Comparison of ENCODE assay signal across 16 mouse cellular contexts in genomic region chr6:83147280-83147679, GRCm38 (mm10). TPM values are rescaled to one million over a fixed set of nuclear protein-coding genes. Genes with fewer than 3 reads are reported as not detected.
DNase-seq lines count a peak whose midpoint lies in the region; ATAC-seq and TF ChIP-seq lines count a peak whose summit lies in the region.
"Had no signal": no experiment of that assay in that cellular context is flagged by ENCODE, and none has a peak within 500 bp of the region (broad histone marks: within the 10 kb centered on the region; RNA-seq: fewer than 3 reads in every experiment).

No protein-coding gene starts in this region.

- no peak overlapping the region for H3K9ac ChIP-seq in kidney, postnatal 0 days (ENCODE audit: low read depth, low read length)
- H3K9ac ChIP-seq in limb, embryonic 11.5 days (ENCODE audit: low read length), result no peak overlapping the region
- H3K9ac ChIP-seq: heart, embryonic 13.5 days; intestine, embryonic 15.5 days; liver, embryonic 14.5 days had no signal

- TF ChIP-seq CTCF in gastrocnemius, adult 2 months (IDR thresholded peaks at IDR 0.05), result no peak
- no peak for TF ChIP-seq CTCF in kidney, postnatal 0 days (IDR thresholded peaks at IDR 0.05; ENCODE audit: low read depth)

- WGBS in kidney, postnatal 0 days, result 40% methylated on average over 7 of the region's 7 CpGs
- 67% methylated on average over 7 of the region's 7 CpGs for WGBS in limb, embryonic 11.5 days

- H3K27ac ChIP-seq in gastrocnemius, adult 2 months, result no peak overlapping the region
- no peak overlapping the region for H3K27ac ChIP-seq in kidney, postnatal 0 days
- no peak overlapping the region for H3K27ac ChIP-seq in limb, embryonic 11.5 days (replicated peaks; ENCODE audit: low read depth, low read length)
- H3K27ac ChIP-seq: heart, embryonic 13.5 days; intestine, embryonic 15.5 days; liver, embryonic 14.5 days had no signal

- H3K27me3 ChIP-seq in kidney, postnatal 0 days (ENCODE audit: insufficient read depth, low read length), result no peaks in the 10 kb centered on the region
- H3K27me3 ChIP-seq in limb, embryonic 11.5 days (ENCODE audit: control insufficient read depth, insufficient read depth, low read length), result no peaks in the 10 kb centered on the region
- H3K27me3 ChIP-seq: heart, embryonic 13.5 days; intestine, embryonic 15.5 days had no signal

- no peaks in the 10 kb centered on the region for H3K9me3 ChIP-seq in kidney, postnatal 0 days (replicated peaks; ENCODE audit: low read length)
- H3K9me3 ChIP-seq in limb, embryonic 11.5 days (ENCODE audit: control insufficient read depth, low read length), result no peaks in the 10 kb centered on the region
- H3K9me3 ChIP-seq: heart, embryonic 13.5 days; intestine, embryonic 15.5 days had no signal

- ATAC-seq in kidney, postnatal 0 days (replicated peaks; ENCODE audit: low FRiP score, low read depth), result peak; percentile 33
- no peak for ATAC-seq in limb, embryonic 11.5 days (ENCODE audit: insufficient number of reproducible peaks, low FRiP score, low TSS enrichment, low read depth)
- ATAC-seq: forebrain, embryonic 16.5 days; intestine, embryonic 15.5 days; lung, postnatal 0 days had no signal

- H3K4me2 ChIP-seq in kidney, postnatal 0 days (ENCODE audit: low read length), result no peak overlapping the region
- no peak overlapping the region for H3K4me2 ChIP-seq in limb, embryonic 11.5 days (ENCODE audit: low read depth, severe bottlenecking)
- H3K4me2 ChIP-seq: heart, embryonic 13.5 days; intestine, embryonic 15.5 days had no signal

- no peak overlapping the region for H3K4me3 ChIP-seq in gastrocnemius, adult 2 months
- no peak overlapping the region for H3K4me3 ChIP-seq in kidney, postnatal 0 days (replicated peaks; ENCODE audit: low read depth, low read length)
- no peak overlapping the region for H3K4me3 ChIP-seq in limb, embryonic 11.5 days (ENCODE audit: low read depth, low read length)
- H3K4me3 ChIP-seq: heart, embryonic 13.5 days; intestine, embryonic 15.5 days had no signal

- H3K4me1 ChIP-seq in kidney, postnatal 0 days (replicated peaks; ENCODE audit: insufficient read depth, low read length), result peaks cover 3% of the 10 kb centered on the region; the same call in 1 of the 2 replicates
- peaks cover 8% of the 10 kb centered on the region for H3K4me1 ChIP-seq in limb, embryonic 11.5 days (ENCODE audit: control insufficient read depth, insufficient read depth, low read length)

- peak; percentile 16 for DNase-seq in gastrocnemius, adult 2 months
- no peak for DNase-seq in gastrocnemius, adult 8-10 months (ENCODE audit: low spot score in 2 of 2)
- no peak for DNase-seq in kidney, postnatal 0 days (ENCODE audit: low spot score)
- DNase-seq in kidney, postnatal 14 days, result no peak
- DNase-seq in adrenal gland, adult 8-10 months, result peak; percentile 63
- DNase-seq in limb, embryonic 11.5 days (ENCODE audit: low spot score), result peak; percentile 20
- no peak for DNase-seq in natural killer cell, adult 2 months (ENCODE audit: low spot score in 2 of 2)
- DNase-seq: cerebellum, adult 11-12 months; cerebellum, postnatal 25 days; heart, postnatal 4 days had no signal

- intact Hi-C loops in gastrocnemius, adult 2 months (cut with DNase I), result no loop called here

- peaks cover 13% of the 10 kb centered on the region; the same call in 1 of the 2 replicates for H3K36me3 ChIP-seq in kidney, postnatal 0 days (ENCODE audit: insufficient read depth, low read length)
- H3K36me3 ChIP-seq in limb, embryonic 11.5 days (ENCODE audit: control insufficient read depth, insufficient read depth, low read length), result peaks cover 14% of the 10 kb centered on the region; the same call in 1 of the 2 replicates

RNA-seq across cellular contexts. Expression of gene Wdr54, which starts 8.9 kb away (rescaled TPM):
- 1 to 10 TPM in 1 of 2 experiments, under 1 TPM in 1; 0.84 to 1.1 TPM for total RNA-seq in gastrocnemius, adult 2 months (2021)
- 1 to 10 TPM in 3 of 4 experiments, under 1 TPM in 1; 0.87 to 2.3 (median 1.1) TPM for total RNA-seq in gastrocnemius, adult 8-10 months (2022)
- polyA plus RNA-seq in kidney, postnatal 0 days (2015; fragmentation: Nextera tagmentation; extraction: Ambion mirVana), result 3.5 and 4.2 TPM in 2 replicates
- 1 to 10 TPM; 3.2 to 6.3 (median 5.3) TPM for total RNA-seq in adrenal gland, adult 8-10 months (2022)
- polyA plus RNA-seq in limb, embryonic 11.5 days (2014; fragmentation: Nextera tagmentation; extraction: Ambion mirVana), result 11.5 and 13.7 TPM in 2 replicates
- total RNA-seq: granulocyte monocyte progenitor cell, adult 5-6 weeks had no signal

RNA-seq across cellular contexts. Expression of gene 1700003E16Rik, which starts 8.9 kb away (rescaled TPM):
- total RNA-seq in gastrocnemius, adult 2 months (2021), result under 1 TPM in 1 of 2 experiments, not detected in 1; 0.11 TPM
- under 1 TPM in 2 of 4 experiments, not detected in 2; 0.13 to 0.15 TPM for total RNA-seq in gastrocnemius, adult 8-10 months (2022)
- polyA plus RNA-seq in kidney, postnatal 0 days (2015; fragmentation: Nextera tagmentation; extraction: Ambion mirVana), result 1.3 and 1.6 TPM in 2 replicates
- 1 to 10 TPM; 1.2 to 2.6 (median 1.9) TPM for total RNA-seq in adrenal gland, adult 8-10 months (2022)
- 0.58 and 1.1 TPM in 2 replicates for polyA plus RNA-seq in limb, embryonic 11.5 days (2014; fragmentation: Nextera tagmentation; extraction: Ambion mirVana)
- total RNA-seq: granulocyte monocyte progenitor cell, adult 5-6 weeks had no signal

RNA-seq across cellular contexts. Expression of gene Rtkn, which starts 12.0 kb away (rescaled TPM):
- 10 to 100 TPM; 12.2 to 15.3 TPM for total RNA-seq in gastrocnemius, adult 2 months (2021)
- total RNA-seq in gastrocnemius, adult 8-10 months (2022), result 10 to 100 TPM in 3 of 4 experiments, 1 to 10 TPM in 1; 9.0 to 12.2 (median 10.9) TPM
- polyA plus RNA-seq in kidney, postnatal 0 days (2015; fragmentation: Nextera tagmentation; extraction: Ambion mirVana), result 38.5 and 40.3 TPM in 2 replicates
- 10 to 100 TPM; 16.4 to 34.0 (median 19.9) TPM for total RNA-seq in adrenal gland, adult 8-10 months (2022)
- 29.2 and 30.5 TPM in 2 replicates for polyA plus RNA-seq in limb, embryonic 11.5 days (2014; fragmentation: Nextera tagmentation; extraction: Ambion mirVana)

RNA-seq across cellular contexts. Expression of gene Dctn1, which starts 18.4 kb away (rescaled TPM):
- 100 to 1,000 TPM; 129 to 139 TPM for total RNA-seq in gastrocnemius, adult 2 months (2021)
- 100 to 1,000 TPM; 117 to 131 (median 127) TPM for total RNA-seq in gastrocnemius, adult 8-10 months (2022)
- polyA plus RNA-seq in kidney, postnatal 0 days (2015; fragmentation: Nextera tagmentation; extraction: Ambion mirVana), result 62.2 and 68.2 TPM in 2 replicates
- 100 to 1,000 TPM; 145 to 192 (median 162) TPM for total RNA-seq in adrenal gland, adult 8-10 months (2022)
- polyA plus RNA-seq in limb, embryonic 11.5 days (2014; fragmentation: Nextera tagmentation; extraction: Ambion mirVana), result 70.4 and 71.4 TPM in 2 replicates

RNA-seq across cellular contexts. Expression of gene Ino80b, which starts 22.0 kb away (rescaled TPM):
- 10 to 100 TPM; 13.7 to 16.3 TPM for total RNA-seq in gastrocnemius, adult 2 months (2021)
- 10 to 100 TPM; 14.3 to 18.2 (median 16.2) TPM for total RNA-seq in gastrocnemius, adult 8-10 months (2022)
- polyA plus RNA-seq in kidney, postnatal 0 days (2015; fragmentation: Nextera tagmentation; extraction: Ambion mirVana), result 14.5 and 16.2 TPM in 2 replicates
- 10 to 100 TPM; 24.9 to 32.3 (median 28.0) TPM for total RNA-seq in adrenal gland, adult 8-10 months (2022)
- 20.8 and 21.7 TPM in 2 replicates for polyA plus RNA-seq in limb, embryonic 11.5 days (2014; fragmentation: Nextera tagmentation; extraction: Ambion mirVana)

Comparison
In these comparisons a context has a peak if more than half of its experiments do, and no peak if none do; other contexts are left out.
1. DNase-seq: peak in gastrocnemius, adult 2 months (single experiment), adrenal gland, adult 8-10 months (single experiment) and limb, embryonic 11.5 days (single experiment); none in gastrocnemius, adult 8-10 months (0 of 2), kidney, postnatal 0 days (single experiment), kidney, postnatal 14 days (single experiment) and natural killer cell, adult 2 months (0 of 2).